Mouse (Mus musculus): Measurements from ENCODE around the gene Ormdl3.

DNA sequence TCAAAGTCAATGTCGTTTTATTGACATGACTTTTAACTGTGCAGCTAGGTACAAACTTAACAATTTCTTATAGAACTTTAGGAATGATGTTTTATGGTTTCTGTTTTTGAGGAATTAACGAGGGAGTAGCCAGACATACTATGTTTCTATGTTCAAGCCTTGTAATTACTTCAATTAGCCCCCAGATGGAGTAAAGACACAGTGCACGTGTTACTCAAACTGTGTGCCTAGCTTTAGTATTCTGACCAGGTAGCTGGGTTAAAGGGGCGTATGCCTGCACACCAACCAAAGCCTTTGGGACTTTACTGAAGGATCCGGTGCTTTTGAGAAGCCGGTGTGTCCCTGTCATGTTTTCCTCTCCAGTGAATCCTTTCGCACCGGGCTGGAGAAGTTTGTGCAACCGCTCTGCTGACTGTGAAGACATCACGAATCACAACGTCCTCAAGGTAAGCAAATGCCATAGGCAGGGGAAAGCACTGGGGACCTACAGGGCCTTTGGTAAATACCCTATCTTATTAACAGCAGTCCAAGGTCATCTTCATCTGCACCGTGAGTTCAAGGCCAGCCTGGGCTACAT lies 32.0 kb downstream of the Ormdl3 start:
- peak; percentile 74 for TF ChIP-seq CTCF (IDR thresholded peaks at IDR 0.05; ENCODE audit: low read depth)
- TF ChIP-seq EP300 (IDR thresholded peaks at IDR 0.05; ENCODE audit: low read depth): no peak

Data from liver, postnatal 0 days (tissue).